Mouse (Mus musculus): Measurements from ENCODE around the gene Sept10.

The Sept10 gene

DNA sequence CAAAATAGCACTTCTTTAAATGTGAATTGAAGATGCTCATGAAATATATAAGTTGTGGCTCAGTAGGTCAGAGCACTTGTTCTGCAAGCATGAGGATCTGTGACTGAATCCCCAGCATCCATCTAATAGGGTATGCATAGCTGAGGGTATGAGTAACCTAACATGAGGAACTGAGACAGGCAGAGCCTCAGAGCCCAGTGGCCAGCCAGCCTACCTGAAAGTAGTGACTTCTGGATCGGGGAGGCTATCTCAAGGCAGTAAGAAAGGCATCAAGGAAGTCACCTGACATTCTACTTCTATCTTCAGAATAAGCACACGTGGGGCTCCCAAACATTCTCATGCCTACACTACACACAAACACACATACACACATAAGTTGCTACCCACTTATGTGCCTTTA is 3.5 kb upstream of the Sept10 start:
- in situ Hi-C loops (cut with MboI, MseI), result no loop called here

DNA sequence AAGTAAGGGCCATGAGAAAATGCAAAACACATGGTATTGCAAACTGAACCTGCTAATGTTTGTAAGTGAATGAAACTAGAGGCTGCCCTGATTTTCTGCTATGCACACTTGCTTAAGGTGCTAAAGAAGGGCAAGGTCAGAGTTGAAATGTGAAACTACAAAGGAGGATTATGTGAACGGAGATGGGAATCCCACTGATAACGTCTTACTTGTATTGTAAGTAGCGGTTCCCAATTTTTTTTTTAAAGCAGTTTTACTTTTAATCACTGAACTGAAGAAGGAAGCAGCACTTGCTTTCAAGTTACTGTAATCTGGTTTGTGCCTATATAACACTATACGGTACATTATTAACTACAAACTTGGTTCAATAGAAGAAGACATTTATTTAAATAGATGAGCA is 2.2 kb upstream of the Sept10 start:
- in situ Hi-C loops (cut with MboI, MseI), result loop anchor here (5.0 kb wide), 1 partner anchor 98 kb away; the partner anchor contains the start of gene P4ha1

DNA sequence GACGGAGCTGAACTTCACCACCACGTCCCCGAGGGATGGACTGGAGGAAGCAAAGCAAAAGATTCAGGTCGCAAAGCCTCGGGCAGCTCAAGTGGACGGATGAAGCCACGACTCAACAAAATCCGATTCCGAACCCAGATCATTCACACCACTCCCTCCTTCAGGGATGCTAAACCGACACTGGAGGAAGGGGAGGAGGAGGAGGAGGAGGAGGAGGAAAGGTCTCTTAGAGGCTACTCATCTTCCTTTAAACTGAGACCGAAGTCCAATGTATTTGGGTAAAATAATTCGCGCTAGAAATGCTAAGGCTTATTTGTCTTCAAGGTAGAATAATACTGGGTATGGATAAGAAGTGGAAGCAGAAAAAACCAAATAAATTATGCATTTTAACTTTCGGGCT is 1.7 kb upstream of the Sept10 start:
- in situ Hi-C loops (cut with MboI, MseI), result loop anchor here (5.0 kb wide), 1 partner anchor 99 kb away; the partner anchor contains the start of gene P4ha1

DNA sequence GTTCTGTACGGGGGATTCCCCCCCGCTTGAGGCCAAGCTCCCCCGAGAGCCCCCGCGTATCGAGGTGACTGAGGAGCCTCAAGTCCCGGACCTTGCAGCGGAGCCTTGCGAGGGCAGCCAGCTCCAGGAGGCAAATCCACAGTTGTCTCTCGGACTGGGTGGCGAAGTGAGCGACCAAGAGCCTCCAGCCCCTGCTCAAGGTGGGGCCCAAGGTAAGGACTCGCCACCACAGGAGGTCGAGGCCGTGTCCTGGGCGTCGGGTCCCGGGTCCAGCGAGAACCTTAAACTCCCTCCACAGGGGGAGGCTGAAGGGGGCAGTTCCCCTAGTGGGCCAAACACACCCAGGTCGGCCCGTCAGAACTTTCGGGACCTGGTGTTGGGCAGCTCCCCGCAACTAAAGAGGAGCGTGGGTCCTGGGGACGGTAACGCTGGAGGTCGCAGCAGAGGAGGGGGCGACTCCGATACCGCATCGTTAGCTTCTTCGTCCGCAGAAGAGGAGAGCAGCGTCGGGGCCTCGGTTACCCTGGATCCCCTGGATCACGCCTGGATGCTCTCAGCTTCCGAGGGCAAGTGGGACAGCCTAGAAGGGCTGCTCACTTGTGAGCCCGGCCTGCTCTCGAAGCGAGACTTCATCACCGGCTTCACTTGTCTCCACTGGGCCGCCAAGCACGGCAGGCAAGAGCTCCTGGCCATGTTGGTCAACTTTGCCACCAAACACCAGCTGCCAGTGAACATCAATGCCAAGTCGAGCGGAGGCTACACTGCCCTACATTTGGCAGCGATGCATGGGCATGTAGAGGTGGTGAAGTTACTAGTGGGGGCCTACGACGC is 839 bp upstream of the Sept10 start:
- in situ Hi-C loops (cut with MboI, MseI), result loop anchor here (5.0 kb wide), 1 partner anchor 100 kb away; the partner anchor contains the start of gene P4ha1

DNA sequence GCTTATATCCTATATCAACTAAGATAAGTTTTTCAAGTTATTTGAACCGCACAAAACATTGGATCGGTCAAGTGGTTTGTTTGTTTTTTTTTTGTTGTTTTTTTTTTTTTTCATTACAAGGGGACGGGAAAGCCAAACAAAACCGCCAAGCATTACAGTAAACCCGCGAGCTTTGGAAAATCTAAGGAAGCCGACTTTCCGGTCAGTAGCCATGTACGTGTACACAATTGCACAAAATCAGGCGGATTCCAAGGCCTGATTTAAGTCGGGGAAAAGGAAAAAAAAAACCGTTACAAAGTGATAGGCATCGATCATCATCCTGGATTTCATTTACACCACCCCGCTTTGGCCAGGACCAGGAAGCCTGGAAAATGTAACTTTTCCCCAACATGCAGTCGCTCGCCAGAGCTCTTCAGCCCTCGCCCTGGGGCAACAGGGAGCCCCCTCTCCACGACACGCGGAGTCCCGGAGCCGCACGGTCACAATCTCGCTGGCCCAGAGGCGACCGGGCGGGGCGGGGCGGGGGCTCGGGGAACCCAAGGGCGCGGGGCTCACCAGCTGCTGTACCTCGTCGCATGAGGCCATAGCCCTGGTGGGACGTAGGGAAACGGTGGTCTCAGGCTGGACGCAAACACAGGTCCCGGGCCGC is 699 bp downstream of the Sept10 start:
- in situ Hi-C loops (cut with MboI, MseI), result loop anchor here (5.0 kb wide), 1 partner anchor 101 kb away; the partner anchor contains the start of gene P4ha1

DNA sequence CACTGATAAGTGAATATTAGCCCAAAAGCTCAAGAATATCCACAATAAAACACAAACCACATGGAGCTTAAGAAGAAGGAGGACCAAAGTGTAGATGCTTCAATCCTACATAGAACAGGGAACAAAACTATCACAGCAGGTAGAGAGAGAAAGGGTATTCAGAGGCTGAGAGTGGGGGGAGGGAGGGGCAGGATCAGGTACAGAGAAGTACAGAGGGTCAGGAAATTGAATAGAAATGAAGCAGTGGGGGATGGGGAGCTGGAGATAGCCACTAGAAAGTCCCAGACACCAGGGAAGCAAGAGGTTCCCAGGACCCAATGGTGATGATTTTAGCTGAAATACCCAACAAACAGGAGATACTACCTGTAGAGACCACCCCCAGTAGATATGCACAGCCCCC is 21.6 kb downstream of the Sept10 start:
- in situ Hi-C loops (cut with MboI, MseI), result no loop called here

DNA sequence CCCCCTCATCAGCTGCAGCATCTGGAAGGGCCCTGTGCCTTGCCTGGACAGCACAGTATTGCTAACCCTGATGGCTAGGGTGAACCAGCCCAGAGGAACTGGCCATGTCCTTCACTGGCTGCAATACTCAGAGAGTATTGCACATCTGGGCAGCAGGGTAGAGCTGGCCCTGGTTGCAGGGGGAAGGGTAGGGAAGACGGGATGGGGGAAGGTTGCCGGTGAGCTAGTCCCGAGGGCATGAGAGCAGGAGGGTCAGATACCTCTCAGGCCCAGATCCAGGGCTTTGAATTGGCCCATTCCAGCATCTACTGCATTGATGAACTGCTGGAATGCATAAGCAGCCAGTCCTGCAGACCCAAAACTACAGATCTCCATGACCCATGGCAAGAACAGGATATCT is 24.9 kb downstream of the Sept10 start:
- in situ Hi-C loops (cut with MboI, MseI), result no loop called here

DNA sequence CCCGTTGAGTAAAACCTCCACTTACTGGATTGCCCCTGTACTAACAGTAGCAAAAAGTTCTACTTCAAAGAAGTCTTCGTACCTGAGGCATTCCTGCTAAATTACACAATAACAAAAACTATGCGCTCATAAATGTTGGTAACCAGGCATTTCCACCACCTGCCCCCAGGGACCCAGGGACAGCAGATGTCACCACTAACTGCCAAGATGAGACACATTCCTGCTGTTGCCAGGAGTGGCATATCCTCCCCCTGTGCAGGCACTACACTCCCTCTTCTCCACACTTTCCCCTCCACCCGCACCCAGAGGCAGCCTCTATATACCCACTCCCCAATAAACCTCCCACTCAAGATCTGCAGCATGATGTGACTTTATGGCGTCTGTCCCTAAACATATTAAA is 26.8 kb downstream of the Sept10 start:
- in situ Hi-C loops (cut with MboI, MseI), result no loop called here

DNA sequence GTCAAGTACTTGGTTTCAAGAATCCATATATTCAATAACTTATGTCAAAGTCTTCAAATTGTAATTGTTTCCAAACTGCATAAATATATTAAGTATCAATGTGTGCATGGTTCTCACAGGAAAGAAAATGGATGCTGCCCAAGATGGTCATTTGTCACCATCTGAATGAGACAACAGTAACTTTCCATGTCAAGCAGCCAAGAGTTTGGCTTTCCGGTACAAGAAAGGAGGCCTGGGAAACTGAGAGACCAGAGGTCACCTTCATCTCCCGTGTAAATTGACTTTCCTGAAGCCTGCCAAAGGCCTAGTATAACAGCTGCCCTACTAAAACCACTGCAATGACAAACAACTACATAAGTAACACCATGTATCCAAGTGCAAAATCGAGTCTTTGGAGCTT is 39.3 kb downstream of the Sept10 start:
- in situ Hi-C loops (cut with MboI, MseI), result no loop called here

DNA sequence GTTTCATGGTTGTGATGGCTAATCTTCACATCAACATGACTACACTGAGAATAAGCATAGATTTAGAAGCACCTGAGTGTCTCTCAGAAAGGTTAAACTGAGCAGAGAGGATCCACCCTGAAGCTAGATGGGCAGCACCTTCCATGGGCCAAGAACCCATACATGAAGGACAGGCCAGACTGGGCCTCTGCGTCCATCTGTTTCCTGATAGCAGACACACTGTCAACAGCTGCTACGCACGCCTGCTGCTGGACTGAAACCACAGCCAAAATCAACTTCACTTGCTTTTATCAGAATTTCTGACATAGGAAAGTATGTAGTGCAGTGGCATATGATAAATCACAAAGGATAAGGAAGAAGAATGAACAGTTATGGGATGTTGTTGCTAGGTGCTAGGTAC is 42.0 kb downstream of the Sept10 start:
- in situ Hi-C loops (cut with MboI, MseI), result no loop called here

DNA sequence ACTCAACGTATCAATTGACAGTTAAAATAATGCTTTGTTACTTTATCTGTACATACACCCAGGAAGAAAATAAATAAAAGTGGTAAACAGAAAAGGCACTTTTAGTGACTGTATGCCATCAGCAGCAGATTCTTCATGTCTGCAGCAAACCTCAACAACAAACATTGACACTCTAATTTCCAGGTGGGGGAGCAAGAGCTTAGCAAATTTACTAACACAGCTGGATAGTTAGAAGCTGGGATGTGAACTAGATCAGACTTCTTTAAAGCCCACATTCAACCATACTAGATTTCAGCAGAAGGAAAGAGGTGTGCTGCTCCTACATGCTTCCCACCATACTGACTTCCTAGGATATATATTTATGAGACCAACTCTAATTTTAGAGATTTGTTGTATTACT is 49.1 kb downstream of the Sept10 start:
- in situ Hi-C loops (cut with MboI, MseI), result no loop called here

DNA sequence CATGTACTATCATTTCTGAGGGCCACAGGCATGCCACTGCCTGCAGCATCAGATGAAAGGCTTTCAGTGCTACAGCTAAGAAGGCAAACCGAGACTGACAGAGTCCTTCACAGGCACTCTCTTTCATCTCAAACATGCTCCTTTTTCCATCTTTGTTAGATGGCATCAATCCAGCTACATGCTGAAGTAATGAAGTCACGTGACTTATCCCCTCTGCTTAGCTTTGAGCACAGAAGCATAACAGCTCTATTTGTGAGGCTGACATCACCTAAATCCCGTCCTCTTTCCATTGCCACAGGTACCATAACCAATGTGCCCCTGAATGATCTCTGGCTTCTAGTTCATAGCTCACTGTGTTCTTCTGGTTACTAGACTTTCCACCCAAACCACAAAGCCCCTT is 50.6 kb downstream of the Sept10 start:
- in situ Hi-C loops (cut with MboI, MseI), result no loop called here

DNA sequence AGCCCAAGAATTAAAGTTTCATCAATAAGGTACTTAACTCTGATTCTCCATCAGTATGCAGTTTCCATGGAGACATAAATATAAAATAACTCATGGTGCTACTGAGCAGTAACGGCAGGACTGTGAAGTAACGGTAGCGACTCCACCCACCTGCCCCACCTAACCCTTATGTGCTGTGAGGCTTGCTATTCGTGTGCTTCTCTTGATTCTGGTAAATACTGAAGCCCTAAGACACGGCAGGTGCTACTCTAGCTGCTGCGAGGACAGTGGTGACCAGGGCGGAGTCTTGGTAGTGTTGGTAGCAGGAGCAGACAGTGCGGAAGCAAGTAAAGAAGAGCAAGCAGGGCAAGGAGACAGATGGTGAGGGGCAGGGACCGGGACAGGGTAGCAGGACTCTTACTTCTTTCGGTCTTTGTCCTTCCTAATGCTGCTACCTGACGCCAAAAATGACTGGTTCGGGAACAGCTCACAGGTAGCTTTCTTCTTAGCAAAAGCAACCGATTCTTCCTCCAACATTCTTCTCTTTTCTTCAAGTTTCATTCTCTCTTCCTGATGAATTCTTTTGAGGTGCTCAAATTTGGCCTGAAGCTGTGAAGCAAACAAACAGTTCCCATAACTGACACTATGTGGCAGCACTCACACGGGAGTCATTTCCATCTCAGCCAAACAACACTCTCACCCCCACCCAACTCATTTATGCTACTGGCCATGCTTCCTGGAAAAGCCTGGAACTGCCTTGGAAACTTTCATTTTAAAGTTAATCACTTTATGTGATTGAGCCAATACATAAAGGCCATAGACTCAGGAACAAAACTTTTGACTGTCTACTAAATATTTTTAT is 55.3 kb downstream of the Sept10 start:
- in situ Hi-C loops (cut with MboI, MseI), result no loop called here

DNA sequence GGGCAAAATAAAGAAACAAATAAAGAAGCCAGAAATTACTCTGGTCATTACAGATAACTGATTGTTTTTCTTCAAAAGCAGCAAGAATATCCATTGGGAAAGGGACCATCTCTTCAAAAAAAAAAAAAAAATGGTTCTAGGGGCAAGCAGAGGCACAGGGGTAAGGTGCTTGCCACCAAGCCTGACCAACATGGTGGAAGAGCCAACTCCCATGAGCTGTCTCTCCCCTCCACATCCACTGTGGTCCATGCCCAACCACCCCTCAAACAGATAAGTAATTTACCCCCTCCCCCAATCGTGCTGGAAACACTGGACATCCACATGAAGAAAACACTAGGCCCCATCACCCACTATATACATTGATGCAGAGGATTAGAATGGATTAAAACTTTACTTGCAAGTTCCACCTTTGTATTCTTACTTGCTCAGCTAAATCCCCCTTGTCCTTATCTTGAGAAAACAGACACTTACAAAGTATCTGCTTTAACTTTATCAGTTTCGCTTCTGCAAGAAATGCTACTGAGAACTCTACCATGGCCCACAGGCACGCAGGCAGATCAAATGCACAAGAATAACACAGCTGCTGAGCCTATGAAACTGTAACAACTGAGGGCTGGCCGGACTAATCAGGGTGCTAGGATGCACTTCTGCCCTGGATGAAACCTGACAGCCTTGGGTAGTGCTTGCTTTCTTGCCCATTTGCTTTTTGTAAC is 59.3 kb downstream of the Sept10 start:
- in situ Hi-C loops (cut with MboI, MseI), result loop anchor here (5.0 kb wide), 1 partner anchor 135 kb away; no protein-coding TSS in a partner anchor

DNA sequence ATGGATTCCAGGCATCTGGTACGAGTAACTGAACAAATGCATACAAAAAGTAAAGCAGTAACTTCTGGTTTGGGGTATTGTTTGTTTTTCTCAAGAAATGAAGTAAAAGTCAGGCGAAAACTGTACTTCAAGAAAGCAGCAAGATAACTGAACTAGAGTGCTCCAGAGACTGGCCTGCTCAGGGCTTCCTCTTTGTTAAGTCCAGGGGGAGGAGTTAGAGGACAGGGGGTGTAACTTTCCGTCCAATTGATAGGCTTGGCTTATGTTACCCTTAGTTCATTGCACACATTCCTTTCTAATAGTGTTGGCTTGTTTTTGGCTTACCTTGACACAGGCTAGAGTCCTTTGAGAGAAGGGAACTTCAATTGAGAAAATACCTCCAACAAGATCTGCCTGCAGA is 63.0 kb downstream of the Sept10 start:
- in situ Hi-C loops (cut with MboI, MseI), result no loop called here

DNA sequence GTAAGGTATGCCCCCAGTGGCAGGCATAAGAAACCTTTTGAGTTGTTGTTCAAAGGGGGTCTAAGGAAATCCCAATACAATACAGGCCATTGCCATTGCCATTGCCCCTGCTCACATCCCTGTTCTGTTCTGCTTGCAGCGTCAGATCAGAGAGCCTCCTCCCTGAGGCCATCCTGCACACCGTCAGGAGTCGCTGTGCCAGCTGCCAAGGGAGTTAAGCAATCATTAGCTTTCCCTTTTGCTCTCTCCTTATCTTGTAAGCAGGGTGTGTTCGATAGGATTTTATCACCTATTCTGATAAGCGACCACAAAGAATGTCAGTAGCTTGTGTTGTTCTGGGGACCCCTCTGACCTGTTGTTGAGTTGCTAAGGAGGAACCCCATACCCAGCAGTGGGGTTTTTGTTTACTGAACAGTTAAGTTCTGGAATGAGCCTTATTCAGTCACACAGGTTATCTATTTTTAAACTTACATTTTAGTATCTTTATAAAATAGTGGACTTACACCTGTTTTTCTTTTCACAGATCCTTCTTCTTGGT is 69.0 kb downstream of the Sept10 start:
- in situ Hi-C loops (cut with MboI, MseI), result no loop called here

DNA sequence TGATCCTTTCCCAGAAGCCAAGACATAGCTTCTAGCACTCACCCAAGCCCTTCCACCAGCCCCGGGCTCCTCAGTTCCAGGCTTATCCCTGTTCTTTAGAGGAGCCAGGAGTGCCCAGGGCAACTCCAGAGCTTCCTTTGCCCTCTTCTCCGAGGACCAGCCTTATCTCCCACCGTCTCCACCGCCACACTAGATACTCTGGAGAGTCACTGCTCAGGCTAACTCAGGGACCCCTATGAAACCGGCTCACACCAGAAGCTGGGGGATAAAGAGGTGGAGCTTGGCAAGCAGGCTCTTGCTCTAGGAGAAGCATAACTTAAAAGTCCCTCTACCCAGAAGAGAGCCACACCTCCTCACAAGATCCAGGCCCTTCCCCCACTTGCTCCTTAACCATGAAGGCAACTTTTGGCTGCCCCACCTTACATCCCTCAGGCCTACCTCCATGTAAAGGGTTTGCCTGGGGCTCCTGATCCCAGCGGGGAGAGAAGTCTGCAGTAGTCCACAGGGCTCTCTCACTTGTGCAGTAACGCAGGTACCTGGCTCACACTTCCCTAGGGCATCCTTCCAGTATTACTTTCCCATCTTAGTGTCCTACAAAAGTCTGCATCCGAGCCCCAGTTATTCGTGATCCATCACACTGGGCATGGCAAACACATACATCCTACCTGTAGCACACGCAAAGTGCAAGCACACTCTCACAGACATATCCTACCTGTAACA is 70.5 kb downstream of the Sept10 start:
- in situ Hi-C loops (cut with MboI, MseI), result no loop called here

DNA sequence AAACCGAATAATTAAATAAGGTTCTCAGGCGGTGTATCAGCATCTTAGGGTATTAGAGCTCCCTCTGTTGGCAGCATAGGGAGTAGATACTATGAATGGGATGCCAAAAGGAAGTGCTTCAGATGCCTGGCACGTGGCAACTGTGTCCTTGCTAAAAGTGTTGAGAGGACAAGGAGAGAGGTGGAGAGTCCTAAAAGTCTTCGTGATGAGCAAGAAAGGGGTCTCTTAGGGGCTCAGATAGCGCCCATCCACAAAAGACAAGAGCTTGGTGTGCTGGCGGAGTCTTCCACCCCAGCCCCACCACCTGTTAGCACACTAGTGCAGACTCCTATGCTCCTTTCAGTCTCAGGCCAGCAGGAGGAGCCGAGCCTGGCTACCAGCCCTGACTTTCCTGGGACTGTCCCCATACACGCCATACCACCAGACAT is 71.7 kb downstream of the Sept10 start:
- in situ Hi-C loops (cut with MboI, MseI), result no loop called here

DNA sequence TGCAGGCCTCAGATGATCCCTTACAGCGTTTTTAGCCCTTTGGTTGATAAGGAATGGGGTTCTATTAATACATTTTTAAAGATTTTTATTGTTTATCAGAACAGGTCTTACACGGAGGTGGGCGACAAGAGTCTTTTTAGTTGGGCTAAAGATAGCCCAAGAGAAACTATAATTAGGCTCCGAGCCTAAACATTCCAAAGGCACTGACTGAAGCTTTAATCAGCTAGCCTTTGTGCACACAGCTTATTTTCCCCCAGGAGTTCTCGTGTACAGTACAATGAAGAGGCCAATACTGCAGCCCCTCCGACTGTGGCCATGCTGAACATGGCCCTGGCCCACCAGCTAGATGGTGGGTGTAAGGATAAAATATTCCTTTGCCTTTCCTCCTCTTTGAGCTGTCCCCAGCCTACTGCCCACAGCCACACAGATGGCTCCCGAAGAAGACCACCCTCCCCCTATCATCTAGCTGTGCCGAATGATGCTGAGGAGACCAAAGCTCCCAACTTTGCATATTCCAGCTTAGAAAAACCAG is 88.1 kb downstream of the Sept10 start:
- in situ Hi-C loops (cut with MboI, MseI), result no loop called here

Measured in T-helper 2 cell (primary cell).